Mouse (Mus musculus) MEL (cell line): ENCODE measurements around the gene Cenpa. TPM values are rescaled to one million over a fixed set of nuclear protein-coding genes. Genes with fewer than 3 reads are reported as not detected.

Experiments
- DNase-seq: peaks from one replicate; pipeline ENCODE4 v3.0.0; 2011; ENCODE audit warnings: low read depth, low spot score
- H3K27ac ChIP-seq: 2 replicates; pipeline ENCODE4 v1.5.1; 2012; ENCODE audit warnings: low read depth, mild to moderate bottlenecking, control low read depth, low read length, moderate library complexity; ENCODE audit not compliant: control insufficient read depth
- H3K27me3 ChIP-seq, 2 experiments: fragments of 150-350 bp in 1 of 2; sonication (generic) in 1 of 2; 2 replicates each; pipeline ENCODE4 v1.6.1; 2012; ENCODE audit warnings: low read length in 2 of 2, mild to moderate bottlenecking in 2 of 2, improper control_type of control experiment in 1 of 2, moderate library complexity in 1 of 2; ENCODE audit not compliant: insufficient read depth in 2 of 2, control insufficient read depth in 1 of 2
- H3K36me3 ChIP-seq, 2 experiments: 2 replicates each; pipeline ENCODE4 v1.6.1; 2012 to 2014; ENCODE audit warnings: low read length in 2 of 2, improper control_type of control experiment in 1 of 2, inconsistent platforms in 1 of 2, mild to moderate bottlenecking in 1 of 2; ENCODE audit not compliant: insufficient read depth in 2 of 2, control insufficient read depth in 1 of 2
- H3K4me1 ChIP-seq, 2 experiments: fragments of 150-350 bp in 1 of 2; sonication (generic) in 1 of 2; 2 replicates each; pipeline ENCODE4 v1.6.1; 2012; ENCODE audit warnings: low read length in 2 of 2, improper control_type of control experiment in 1 of 2, mild to moderate bottlenecking in 1 of 2; ENCODE audit not compliant: insufficient read depth in 2 of 2, control insufficient read depth in 1 of 2
- H3K4me3 ChIP-seq, 2 experiments: fragments of 150-350 bp in 1 of 2; sonication (generic) in 1 of 2; 2 replicates each; pipeline ENCODE4 v1.5.1; 2012; ENCODE audit warnings: low read depth in 2 of 2, low read length in 2 of 2, mild to moderate bottlenecking in 2 of 2, moderate library complexity in 2 of 2, control low read depth in 1 of 2, improper control_type of control experiment in 1 of 2; ENCODE audit not compliant: control insufficient read depth in 1 of 2, insufficient read depth in 1 of 2
- H3K79me2 ChIP-seq: 2 replicates; pipeline ENCODE4 v1.6.1; 2012; ENCODE audit warnings: mild to moderate bottlenecking, low read length, moderate library complexity; ENCODE audit not compliant: control insufficient read depth, poor library complexity, insufficient read depth
- H3K9ac ChIP-seq: 2 replicates; pipeline ENCODE4 v1.6.1; 2012; ENCODE audit warnings: low read depth, mild to moderate bottlenecking, control low read depth, low read length, moderate library complexity; ENCODE audit not compliant: control insufficient read depth, poor library complexity, severe bottlenecking
- H3K9me3 ChIP-seq: fragments of 150-350 bp; sonication (generic); replicated peaks from 2 replicates; pipeline ENCODE4 v1.6.1; 2012; ENCODE audit warnings: mild to moderate bottlenecking, low read length, improper control_type of control experiment, moderate library complexity; ENCODE audit not compliant: insufficient read depth
- CHD1 ChIP-seq: IDR thresholded peaks from 2 replicates; pipeline ENCODE4 v1.6.1; 2012; ENCODE audit warnings: low read depth, mild to moderate bottlenecking, inconsistent platforms, low read length, improper control_type of control experiment
- CTCF ChIP-seq, 3 experiments: IDR thresholded peaks in 2 of 3; conservative IDR thresholded peaks in 1 of 3; 2 replicates each; pipeline ENCODE4 v1.5.1; 2011 to 2012; ENCODE audit warnings: low read length in 3 of 3, low read depth in 2 of 3, mild to moderate bottlenecking in 2 of 3, improper control_type of control experiment in 1 of 3, inconsistent platforms in 1 of 3, mixed read lengths in 1 of 3, moderate library complexity in 1 of 3; ENCODE audit not compliant: control insufficient read depth in 1 of 3, insufficient read depth in 1 of 3, poor library complexity in 1 of 3, severe bottlenecking in 1 of 3
- E2F4 ChIP-seq: IDR thresholded peaks from 2 replicates; pipeline ENCODE4 v1.6.1; 2011; ENCODE audit warnings: low read depth, low read length, improper control_type of control experiment, borderline replicate concordance
- EP300 ChIP-seq, 2 experiments: IDR thresholded peaks; 2 replicates each; pipeline ENCODE4 v1.6.1; 2011; ENCODE audit warnings: improper control_type of control experiment in 2 of 2, low read length in 2 of 2, low read depth in 1 of 2, mild to moderate bottlenecking in 1 of 2
- ETS1 ChIP-seq: IDR thresholded peaks from 2 replicates; pipeline ENCODE4 v1.6.1; 2012; ENCODE audit warnings: low read depth, mild to moderate bottlenecking, inconsistent platforms, low read length, improper control_type of control experiment, moderate library complexity
- GABPA ChIP-seq: IDR thresholded peaks from 2 replicates; pipeline ENCODE4 v1.6.1; 2012; ENCODE audit warnings: low read depth, mild to moderate bottlenecking, inconsistent platforms, low read length, improper control_type of control experiment, moderate library complexity
- HCFC1 ChIP-seq: IDR thresholded peaks from 2 replicates; pipeline ENCODE4 v1.6.1; 2012; ENCODE audit warnings: low read depth, mild to moderate bottlenecking, inconsistent platforms, low read length, improper control_type of control experiment, moderate library complexity
- JUND ChIP-seq: IDR thresholded peaks from 2 replicates; pipeline ENCODE4 v1.6.1; 2011; ENCODE audit warnings: low read depth, mild to moderate bottlenecking, improper control_type of control experiment, low read length
- KAT2A ChIP-seq: conservative IDR thresholded peaks from 2 replicates; pipeline ENCODE4 v1.6.1; 2012; ENCODE audit warnings: low read depth, low read length, improper control_type of control experiment, inconsistent platforms
- MAX ChIP-seq: IDR thresholded peaks from 2 replicates; pipeline ENCODE4 v1.6.1; 2011; ENCODE audit warnings: low read length, improper control_type of control experiment
- MAZ ChIP-seq: IDR thresholded peaks from 2 replicates; pipeline ENCODE4 v1.6.1; 2012; ENCODE audit warnings: low read depth, mild to moderate bottlenecking, inconsistent platforms, low read length, improper control_type of control experiment
- MYB ChIP-seq: IDR thresholded peaks from 2 replicates; pipeline ENCODE4 v1.6.1; 2011; ENCODE audit warnings: mild to moderate bottlenecking, low read depth, low read length, improper control_type of control experiment
- MYC ChIP-seq: IDR thresholded peaks from 2 replicates; pipeline ENCODE4 v1.6.1; 2011; ENCODE audit warnings: low read depth, mild to moderate bottlenecking, low read length, improper control_type of control experiment, moderate library complexity
- POLR2A ChIP-seq, 2 experiments: IDR thresholded peaks; 2 replicates each; pipeline ENCODE4 v1.6.1; 2011 to 2012; ENCODE audit warnings: low read length in 2 of 2, mild to moderate bottlenecking in 2 of 2, control low read depth in 1 of 2, improper control_type of control experiment in 1 of 2, low read depth in 1 of 2, moderate library complexity in 1 of 2; ENCODE audit not compliant: control insufficient read depth in 1 of 2, insufficient read depth in 1 of 2, poor library complexity in 1 of 2
- POLR2AphosphoS5 ChIP-seq: IDR thresholded peaks from 2 replicates; pipeline ENCODE4 v1.6.1; 2012; ENCODE audit warnings: low read depth, borderline replicate concordance, mild to moderate bottlenecking, inconsistent platforms, low read length, moderate library complexity, mixed read lengths
- RCOR1 ChIP-seq: IDR thresholded peaks from 2 replicates; pipeline ENCODE4 v1.6.1; 2012; ENCODE audit warnings: low read depth, mild to moderate bottlenecking, inconsistent platforms, low read length, improper control_type of control experiment
- SMC3 ChIP-seq: IDR thresholded peaks from 2 replicates; pipeline ENCODE4 v1.6.1; 2011; ENCODE audit warnings: low read depth, low read length, improper control_type of control experiment
- TAL1 ChIP-seq: IDR thresholded peaks from 2 replicates; pipeline ENCODE4 v1.6.1; 2012; ENCODE audit warnings: mild to moderate bottlenecking, inconsistent platforms, low read length, moderate library complexity, mixed read lengths
- UBTF ChIP-seq: IDR thresholded peaks from 2 replicates; pipeline ENCODE4 v1.6.1; 2012; ENCODE audit warnings: low read depth, mild to moderate bottlenecking, inconsistent platforms, low read length, improper control_type of control experiment, moderate library complexity, borderline replicate concordance; ENCODE audit not compliant: insufficient read depth
- ZC3H11A ChIP-seq: IDR thresholded peaks from 2 replicates; pipeline ENCODE4 v1.6.1; 2012; ENCODE audit warnings: low read depth, mild to moderate bottlenecking, inconsistent platforms, low read length, improper control_type of control experiment
- ZMIZ1 ChIP-seq: IDR thresholded peaks from 2 replicates; pipeline ENCODE4 v1.6.1; 2012; ENCODE audit warnings: low read depth, mild to moderate bottlenecking, inconsistent platforms, low read length, improper control_type of control experiment, moderate library complexity
- polyA plus RNA-seq, 2 experiments: library from polyadenylated mRNA; stranded (reverse) in 1 of 2; unstranded in 1 of 2; fragments of >175 nt in 1 of 2; fragments of >200 nt in 1 of 2; gene quantifications; 2 replicates each; pipeline versions ENCODE4 v1.2.1 to v1.2.4; 2012; ENCODE audit warnings: low replicate concordance in 2 of 2, low read depth in 1 of 2; ENCODE audit not compliant: insufficient read length in 2 of 2, insufficient read depth in 1 of 2, missing spikeins in 1 of 2
- total RNA-seq: library from RNA; depleted of rRNA; stranded (reverse); fragments of 300-350 nt; gene quantifications from 2 replicates; pipeline ENCODE4 v1.2.3, GENCODE M21; 2012

Gene Cenpa
- total and polyA plus RNA-seq, 3 experiments, result 100 to 566 (median 341) TPM

DNA sequence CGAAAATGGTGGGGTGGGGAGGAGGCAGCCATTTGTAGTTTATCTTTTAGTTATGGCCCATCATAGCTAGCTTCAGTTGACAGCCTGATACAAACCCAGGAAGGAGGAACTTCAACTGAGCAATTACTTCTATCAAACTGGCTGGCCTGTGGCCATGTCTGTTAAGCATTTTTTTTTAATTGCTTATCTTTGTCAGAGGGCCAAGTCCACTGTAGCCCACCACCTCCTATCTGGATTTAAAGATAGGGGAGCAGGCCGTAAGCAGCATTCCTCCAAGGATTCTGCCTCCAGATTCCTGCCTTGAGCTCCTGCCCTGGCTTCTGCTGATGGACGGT is 2.9 kb downstream of the Cenpa start (continued):
- TF ChIP-seq UBTF, result no peak
- no peak for TF ChIP-seq JUND
- no peak for TF ChIP-seq POLR2AphosphoS5
- TF ChIP-seq HCFC1, result peak; percentile 52
- no peak for TF ChIP-seq CTCF (IDR thresholded peaks at IDR 0.05 in 2 of 3, conservative IDR thresholded peaks at IDR 0.05 in 1 of 3; ENCODE audit: control insufficient read depth in 1 of 3, insufficient read depth in 1 of 3, low read depth in 2 of 3, low read length in 3 of 3, poor library complexity in 1 of 3, severe bottlenecking in 1 of 3)
- TF ChIP-seq E2F4, result no peak
- TF ChIP-seq ZC3H11A, result no peak
- TF ChIP-seq MYC, result peak; percentile 74
- no peak for TF ChIP-seq SMC3
- TF ChIP-seq ETS1, result peak; percentile 94
- peak; percentile 85; the same call in 1 of the 2 replicates for TF ChIP-seq RCOR1
- peak; percentile 93 for TF ChIP-seq MYB
- peak; percentile 83 for TF ChIP-seq MAZ
- peak; percentile 76 for TF ChIP-seq TAL1
- 0 out of 4 replicates have a peak, but pooled peaks of 1 of the 2 experiments have one; percentile 34 for TF ChIP-seq POLR2A (IDR thresholded peaks at IDR 0.05; ENCODE audit: control insufficient read depth in 1 of 2, insufficient read depth in 1 of 2, low read depth in 1 of 2, low read length in 2 of 2, poor library complexity in 1 of 2)
- peak; percentile 90 to 95 for TF ChIP-seq EP300 (IDR thresholded peaks at IDR 0.05; ENCODE audit: low read depth in 1 of 2, low read length in 2 of 2)

- H3K9me3 ChIP-seq, result no peaks in the 10 kb centered on the region
- peaks cover 43 to 52% of the 10 kb centered on the region in 2 experiments for H3K36me3 ChIP-seq
- peaks cover 44% of the 10 kb centered on the region for H3K79me2 ChIP-seq
- H3K27ac ChIP-seq, result peak overlapping the region; percentile 92
- no peaks in the 10 kb centered on the region for H3K27me3 ChIP-seq
- peaks cover 15 to 24% of the 10 kb centered on the region in 2 experiments for H3K4me1 ChIP-seq
- DNase-seq, result peak; percentile 61
- peak overlapping the region; percentile 21 for H3K9ac ChIP-seq
- peak overlapping the region; percentile 14 to 88 for H3K4me3 ChIP-seq
- 0 out of 2 replicates have a peak, but pooled peaks have one; percentile 17 for TF ChIP-seq ZMIZ1
- no peak for TF ChIP-seq KAT2A
- peak; percentile 67; the same call in 1 of the 2 replicates for TF ChIP-seq CHD1
- 0 out of 4 replicates have a peak, but pooled peaks of 1 of the 2 experiments have one; percentile 17 for TF ChIP-seq EP300 (IDR thresholded peaks at IDR 0.05; ENCODE audit: low read depth in 1 of 2, low read length in 2 of 2)
- TF ChIP-seq GABPA, result no peak
- peak; percentile 31; the same call in 1 of the 2 replicates for TF ChIP-seq MAX
- no peak for TF ChIP-seq JUND
- TF ChIP-seq, all 39 proteins: peak for 4
Observed at GRCm38 (mm10) chr5:30670091-30670490, 3.5 kb downstream of the Cenpa start.
